ENCODE assay signal across 15 mouse cellular contexts in genomic region chr17:33487652-33488051, GRCm38 (mm10). TPM values are rescaled to one million over a fixed set of nuclear protein-coding genes. Genes with fewer than 3 reads are reported as not detected.
DNase-seq lines count a peak whose midpoint lies in the region; ATAC-seq and TF ChIP-seq lines count a peak whose summit lies in the region.
"Had no signal": no experiment of that assay in that cellular context is flagged by ENCODE, and none has a peak within 500 bp of the region (broad histone marks: within the 10 kb centered on the region; RNA-seq: fewer than 3 reads in every experiment).

No protein-coding gene starts in this region.

- 0 out of 2 replicates have a peak, but pooled peaks cover 3% of the 10 kb centered on the region for H3K4me1 ChIP-seq in lung, embryonic 14.5 days (ENCODE audit: insufficient read depth)
- no peaks in the 10 kb centered on the region for H3K4me1 ChIP-seq in limb, embryonic 10.5 days
- H3K4me1 ChIP-seq: heart, embryonic 15.5 days; neural tube, embryonic 13.5 days had no signal

- H3K9me3 ChIP-seq in lung, embryonic 14.5 days (ENCODE audit: low read depth, low read length): no peaks in the 10 kb centered on the region; the same call in 1 of the 2 replicates
- H3K9me3 ChIP-seq in limb, embryonic 10.5 days (replicated peaks): no peaks in the 10 kb centered on the region
- H3K9me3 ChIP-seq: heart, embryonic 15.5 days; limb, embryonic 13.5 days; neural tube, embryonic 13.5 days had no signal

- WGBS in lung, embryonic 14.5 days: 100% methylated on average over 1 of the region's 1 CpGs
- 100% methylated on average over 1 of the region's 1 CpGs for WGBS in limb, embryonic 10.5 days

- no peak for TF ChIP-seq CTCF in lung, embryonic 14.5 days (IDR thresholded peaks at IDR 0.05; ENCODE audit: low read depth)

- no peaks in the 10 kb centered on the region for H3K27me3 ChIP-seq in lung, embryonic 14.5 days (ENCODE audit: insufficient read depth, low read length)
- no peaks in the 10 kb centered on the region for H3K27me3 ChIP-seq in limb, embryonic 10.5 days (ENCODE audit: low read depth, poor library complexity, severe bottlenecking)
- H3K27me3 ChIP-seq: heart, embryonic 15.5 days; limb, embryonic 13.5 days; neural tube, embryonic 13.5 days had no signal

- no peak for ATAC-seq in lung, embryonic 14.5 days (ENCODE audit: insufficient read depth)

- no peak overlapping the region for H3K9ac ChIP-seq in lung, embryonic 14.5 days
- H3K9ac ChIP-seq: heart, embryonic 15.5 days; limb, embryonic 13.5 days; neural tube, embryonic 13.5 days had no signal

- peak; percentile 41 for DNase-seq in gastrocnemius, postnatal 10 days
- DNase-seq in gastrocnemius, postnatal 25 days: no peak
- peak; percentile 69 for DNase-seq in lung, embryonic 14.5 days
- no peak for DNase-seq in lung, adult 18-20 months
- DNase-seq in cerebellum, adult 11-12 months: peak; percentile 82
- peak; percentile 7 to 43 for DNase-seq in kidney, postnatal 25 days
- no peak for DNase-seq in limb, embryonic 10.5 days (ENCODE audit: low spot score)

- no peak overlapping the region for H3K4me2 ChIP-seq in lung, embryonic 14.5 days
- H3K4me2 ChIP-seq: heart, embryonic 15.5 days; limb, embryonic 13.5 days; neural tube, embryonic 13.5 days had no signal

- no peaks in the 10 kb centered on the region for H3K36me3 ChIP-seq in lung, embryonic 14.5 days (ENCODE audit: insufficient read depth)
- H3K36me3 ChIP-seq in limb, embryonic 10.5 days: no peaks in the 10 kb centered on the region
- H3K36me3 ChIP-seq: heart, embryonic 15.5 days; limb, embryonic 13.5 days; neural tube, embryonic 13.5 days had no signal

- no peak overlapping the region for H3K4me3 ChIP-seq in lung, embryonic 14.5 days (ENCODE audit: low read depth, low read length)
- H3K4me3 ChIP-seq in limb, embryonic 10.5 days: no peak overlapping the region
- H3K4me3 ChIP-seq: heart, embryonic 15.5 days; limb, embryonic 13.5 days; neural tube, embryonic 13.5 days had no signal

- no peak overlapping the region for H3K27ac ChIP-seq in lung, embryonic 14.5 days (ENCODE audit: low read depth)
- no peak overlapping the region for H3K27ac ChIP-seq in limb, embryonic 10.5 days
- H3K27ac ChIP-seq: heart, embryonic 15.5 days; limb, embryonic 13.5 days; neural tube, embryonic 13.5 days had no signal

RNA-seq across cellular contexts. Expression of gene Adamts10, which starts 36.4 kb away (rescaled TPM):
- total RNA-seq in gastrocnemius, postnatal 10 days (2021): 10 to 100 TPM; 24.1 to 44.4 TPM
- 10 to 100 TPM; 12.1 to 13.2 TPM for total RNA-seq in gastrocnemius, postnatal 25 days (2021)
- 117 and 126 TPM in 2 replicates for polyA plus RNA-seq in lung, embryonic 14.5 days (2014; fragmentation: Nextera tagmentation; extraction: Ambion mirVana)
- 71.5 and 103 TPM in 2 replicates for polyA plus RNA-seq in limb, embryonic 10.5 days (2016; fragmentation: Nextera tagmentation; extraction: Ambion mirVana)

RNA-seq across cellular contexts. Expression of gene Actl9, which starts 55.0 kb away (rescaled TPM):
- total RNA-seq in gastrocnemius, postnatal 10 days (2021): not detected
- total RNA-seq in gastrocnemius, postnatal 25 days (2021): not detected
- 0.23 TPM in 1 of 2 replicates, not detected in the other for polyA plus RNA-seq in lung, embryonic 14.5 days (2014; fragmentation: Nextera tagmentation; extraction: Ambion mirVana)
- polyA plus RNA-seq in limb, embryonic 10.5 days (2016; fragmentation: Nextera tagmentation; extraction: Ambion mirVana): not detected in 2 replicates
- total RNA-seq: CH12.LX; layer of hippocampus, adult 18-20 months; megakaryocyte-erythroid progenitor cell, adult 5-6 weeks had no signal
- polyA plus RNA-seq: heart, embryonic 15.5 days; limb, embryonic 13.5 days; neural tube, embryonic 13.5 days; small intestine, adult 2 months; thymus, postnatal 0 days had no signal

Comparison
In these comparisons a context has a peak if more than half of its experiments do, and no peak if none do; other contexts are left out.
1. DNase-seq: peak in gastrocnemius, postnatal 10 days (single experiment), lung, embryonic 14.5 days (single experiment), cerebellum, adult 11-12 months (single experiment) and kidney, postnatal 25 days (2 of 2); none in gastrocnemius, postnatal 25 days (single experiment), lung, adult 18-20 months (0 of 2) and limb, embryonic 10.5 days (single experiment).